Mouse (Mus musculus) forebrain, embryonic 10.5 days (tissue): Measurements from ENCODE around the gene Tmod1. TPM values are rescaled to one million over a fixed set of nuclear protein-coding genes. Genes with fewer than 3 reads are reported as not detected.

ENCODE experiments used
- DNase-seq: peaks from one replicate; pipeline ENCODE4 v3.0.0-alpha.2; 2017; ENCODE audit warnings: low spot score; ENCODE audit errors: extremely low spot score
- H3K27ac ChIP-seq: fragments of 300-500 bp; sonication (generic); 2 replicates; pipeline ENCODE4 v1.5.1; 2016; ENCODE audit warnings: mild to moderate bottlenecking
- H3K27me3 ChIP-seq: fragments of 300-500 bp; sonication (generic); 2 replicates; pipeline ENCODE4 v1.6.1; 2016; ENCODE audit warnings: mild to moderate bottlenecking; ENCODE audit not compliant: poor library complexity, severe bottlenecking
- H3K36me3 ChIP-seq: fragments of 300-500 bp; sonication (generic); replicated peaks from 2 replicates; pipeline ENCODE4 v1.6.1; 2016; ENCODE audit warnings: mild to moderate bottlenecking, moderate library complexity
- H3K4me1 ChIP-seq: fragments of 300-500 bp; sonication (generic); 2 replicates; pipeline ENCODE4 v1.6.1; 2016
- H3K4me3 ChIP-seq: fragments of 300-500 bp; sonication (generic); 2 replicates; pipeline ENCODE4 v1.5.1; 2016; ENCODE audit warnings: mild to moderate bottlenecking, moderate library complexity
- H3K9me3 ChIP-seq: fragments of 300-500 bp; sonication (generic); 2 replicates; pipeline ENCODE4 v1.6.1; 2016; ENCODE audit warnings: mild to moderate bottlenecking, moderate library complexity
- WGBS: fragments of 180-500 bp; shearing (Covaris S2); methylation state at CpG from one replicate; pipeline ENCODE4 v1.1.7; 2016; 5-methylcytosine and 5-hydroxymethylcytosine counted together
- polyA plus RNA-seq: library from polyadenylated mRNA; unstranded; fragments of >200 nt; fragmentation: Nextera tagmentation; extraction: Ambion mirVana; gene quantifications from 2 replicates; pipeline ENCODE4 v1.2.1, GENCODE M21; 2016

Gene Tmod1
- polyA plus RNA-seq, 1 experiment from 2014 or later, result 4.0 TPM

- no peak for DNase-seq
- Histone ChIP-seq H3K9me3 (no peaks in the 10 kb centered on the region), H3K36me3 (no peaks in the 10 kb centered on the region), H3K4me1 (peaks cover 11% of the 10 kb centered on the region; the same call in 1 of the 2 replicates), H3K4me3 (no peak overlapping the region), H3K27ac (peak overlapping the region; percentile 8), H3K27me3 (no peaks in the 10 kb centered on the region)
- WGBS, result 67% methylated on average over 9 of the region's 9 CpGs
Observed at GRCm38 (mm10) chr4:46084416-46085172, 45.9 kb downstream of the Tmod1 start.

- no peak overlapping the region for H3K4me3 ChIP-seq
- H3K27me3 ChIP-seq, result no peaks in the 10 kb centered on the region
- 70% methylated on average over 9 of the region's 9 CpGs for WGBS
- H3K9me3 ChIP-seq, result no peaks in the 10 kb centered on the region
- H3K36me3 ChIP-seq, result no peaks in the 10 kb centered on the region
- no peak overlapping the region for H3K27ac ChIP-seq
- DNase-seq, result no peak
- H3K4me1 ChIP-seq, result peaks cover 11% of the 10 kb centered on the region; the same call in 1 of the 2 replicates
Observed at GRCm38 (mm10) chr4:46085223-46085811, 46.6 kb downstream of the Tmod1 start.

- no peak overlapping the region for H3K27ac ChIP-seq
- no peak overlapping the region for H3K4me3 ChIP-seq
- H3K4me1 ChIP-seq, result peaks cover 14% of the 10 kb centered on the region; the same call in 1 of the 2 replicates
- WGBS, result 85% methylated on average over 18 of the region's 18 CpGs
- no peaks in the 10 kb centered on the region for H3K27me3 ChIP-seq
- no peaks in the 10 kb centered on the region for H3K36me3 ChIP-seq
- DNase-seq, result no peak
- no peaks in the 10 kb centered on the region for H3K9me3 ChIP-seq
Observed at GRCm38 (mm10) chr4:46086718-46087426, 48.1 kb downstream of the Tmod1 start.

- Histone ChIP-seq H3K4me1 (peaks cover 16% of the 10 kb centered on the region; the same call in 1 of the 2 replicates), H3K27ac (no peak overlapping the region), H3K9me3 (no peaks in the 10 kb centered on the region), H3K36me3 (no peaks in the 10 kb centered on the region), H3K4me3 (no peak overlapping the region), H3K27me3 (no peaks in the 10 kb centered on the region)
- DNase-seq, result no peak
- 84% methylated on average over 7 of the region's 7 CpGs for WGBS
Observed at GRCm38 (mm10) chr4:46087427-46087771, 48.7 kb downstream of the Tmod1 start.

- H3K27ac ChIP-seq, result no peak overlapping the region
- no peak overlapping the region for H3K4me3 ChIP-seq
- 64% methylated on average over 5 of the region's 5 CpGs for WGBS
- H3K27me3 ChIP-seq, result no peaks in the 10 kb centered on the region
- peaks cover 19% of the 10 kb centered on the region; the same call in 1 of the 2 replicates for H3K4me1 ChIP-seq
- DNase-seq, result no peak
- no peaks in the 10 kb centered on the region for H3K36me3 ChIP-seq
- H3K9me3 ChIP-seq, result no peaks in the 10 kb centered on the region
Observed at GRCm38 (mm10) chr4:46087852-46088251, 49.1 kb downstream of the Tmod1 start.

GRCm38 (mm10) chr4:46089524-46090125 lies 50.9 kb downstream of the Tmod1 start:
- 89% methylated on average over 14 of the region's 14 CpGs for WGBS
- H3K4me1 ChIP-seq, result peaks cover 29% of the 10 kb centered on the region
- no peaks in the 10 kb centered on the region for H3K9me3 ChIP-seq
- no peaks in the 10 kb centered on the region for H3K27me3 ChIP-seq
- no peak overlapping the region for H3K27ac ChIP-seq
- H3K36me3 ChIP-seq, result no peaks in the 10 kb centered on the region
- no peak for DNase-seq
- H3K4me3 ChIP-seq, result no peak overlapping the region

GRCm38 (mm10) chr4:46092429-46093076 lies 53.8 kb downstream of the Tmod1 start:
- Histone ChIP-seq H3K9me3 (no peaks in the 10 kb centered on the region), H3K4me1 (peaks cover 26% of the 10 kb centered on the region), H3K36me3 (no peaks in the 10 kb centered on the region), H3K27me3 (no peaks in the 10 kb centered on the region), H3K4me3 (no peak overlapping the region), H3K27ac (0 out of 2 replicates have a peak overlapping the region, but pooled peaks have one; percentile 25)
- DNase-seq, result no peak
- 85% methylated on average over 5 of the region's 5 CpGs for WGBS

- WGBS, result 78% methylated on average over 15 of the region's 15 CpGs
- H3K27me3 ChIP-seq, result no peaks in the 10 kb centered on the region
- no peaks in the 10 kb centered on the region for H3K9me3 ChIP-seq
- H3K4me1 ChIP-seq, result peaks cover 26% of the 10 kb centered on the region
- H3K36me3 ChIP-seq, result no peaks in the 10 kb centered on the region
- no peak overlapping the region for H3K27ac ChIP-seq
- DNase-seq, result no peak
- no peak overlapping the region for H3K4me3 ChIP-seq
Observed at GRCm38 (mm10) chr4:46094916-46095825, 56.4 kb downstream of the Tmod1 start.

GRCm38 (mm10) chr4:46095826-46096159 lies 57.1 kb downstream of the Tmod1 start:
- H3K27me3 ChIP-seq, result no peaks in the 10 kb centered on the region
- H3K4me3 ChIP-seq, result no peak overlapping the region
- 91% methylated on average over 3 of the region's 3 CpGs for WGBS
- no peak overlapping the region for H3K27ac ChIP-seq
- no peaks in the 10 kb centered on the region for H3K9me3 ChIP-seq
- DNase-seq, result no peak
- H3K4me1 ChIP-seq, result peaks cover 32% of the 10 kb centered on the region
- no peaks in the 10 kb centered on the region for H3K36me3 ChIP-seq

GRCm38 (mm10) chr4:46096546-46096945 lies 57.8 kb downstream of the Tmod1 start:
- Histone ChIP-seq H3K4me3 (no peak overlapping the region), H3K36me3 (no peaks in the 10 kb centered on the region), H3K9me3 (no peaks in the 10 kb centered on the region), H3K27me3 (no peaks in the 10 kb centered on the region), H3K4me1 (peaks cover 39% of the 10 kb centered on the region), H3K27ac (no peak overlapping the region)
- 93% methylated on average over 7 of the region's 7 CpGs for WGBS
- no peak for DNase-seq

- H3K4me1 ChIP-seq, result peaks cover 34% of the 10 kb centered on the region
Observed at GRCm38 (mm10) chr4:46097591-46097990, 58.9 kb downstream of the Tmod1 start.

GRCm38 (mm10) chr4:46099132-46099531 lies 60.4 kb downstream of the Tmod1 start:
- Histone ChIP-seq H3K36me3 (no peaks in the 10 kb centered on the region), H3K4me1 (peaks cover 20% of the 10 kb centered on the region), H3K27ac (no peak overlapping the region), H3K4me3 (no peak overlapping the region), H3K9me3 (no peaks in the 10 kb centered on the region), H3K27me3 (no peaks in the 10 kb centered on the region)
- WGBS, result 83% methylated on average over 9 of the region's 9 CpGs
- no peak for DNase-seq

More at GRCm38 (mm10) chr4:46097591-46097990, 58.9 kb downstream of the Tmod1 start:
- H3K27ac ChIP-seq, result no peak overlapping the region
- H3K4me3 ChIP-seq, result no peak overlapping the region
- H3K9me3 ChIP-seq, result no peaks in the 10 kb centered on the region
- H3K27me3 ChIP-seq, result no peaks in the 10 kb centered on the region
- no peak for DNase-seq
- WGBS, result 92% methylated on average over 2 of the region's 2 CpGs
- H3K36me3 ChIP-seq, result no peaks in the 10 kb centered on the region
